Mouse (Mus musculus): ENCODE measurements around the gene Suclg1.

The Suclg1 gene

GRCm38 (mm10) chr6:73322306-73322705 is 74.1 kb downstream of the Suclg1 start:
- DNase-seq (ENCODE audit: low spot score in 2 of 2), result no peak
